Mouse (Mus musculus) spleen, adult 2 months (tissue): ENCODE results near the gene Brms1l.

ENCODE experiments used
- CTCF ChIP-seq: fragments of 200-500 bp; IDR thresholded peaks from 2 replicates; pipeline ENCODE4 v1.5.1; 2011; ENCODE audit warnings: mild to moderate bottlenecking, inconsistent platforms; ENCODE audit not compliant: insufficient read depth, insufficient read length, insufficient replicate concordance; ENCODE audit errors: extremely low read depth
- POLR2A ChIP-seq: fragments of 200-500 bp; IDR thresholded peaks from 2 replicates; pipeline ENCODE4 v1.6.1; 2011; ENCODE audit warnings: low read depth, low read length, inconsistent platforms

GRCm38 (mm10) chr12:55805035-55805434, 31.1 kb upstream of the Brms1l start:
- no peak for TF ChIP-seq CTCF
- no peak for TF ChIP-seq POLR2A
